ENCODE assay signal across 9 mouse cellular contexts in the genomic region with DNA sequence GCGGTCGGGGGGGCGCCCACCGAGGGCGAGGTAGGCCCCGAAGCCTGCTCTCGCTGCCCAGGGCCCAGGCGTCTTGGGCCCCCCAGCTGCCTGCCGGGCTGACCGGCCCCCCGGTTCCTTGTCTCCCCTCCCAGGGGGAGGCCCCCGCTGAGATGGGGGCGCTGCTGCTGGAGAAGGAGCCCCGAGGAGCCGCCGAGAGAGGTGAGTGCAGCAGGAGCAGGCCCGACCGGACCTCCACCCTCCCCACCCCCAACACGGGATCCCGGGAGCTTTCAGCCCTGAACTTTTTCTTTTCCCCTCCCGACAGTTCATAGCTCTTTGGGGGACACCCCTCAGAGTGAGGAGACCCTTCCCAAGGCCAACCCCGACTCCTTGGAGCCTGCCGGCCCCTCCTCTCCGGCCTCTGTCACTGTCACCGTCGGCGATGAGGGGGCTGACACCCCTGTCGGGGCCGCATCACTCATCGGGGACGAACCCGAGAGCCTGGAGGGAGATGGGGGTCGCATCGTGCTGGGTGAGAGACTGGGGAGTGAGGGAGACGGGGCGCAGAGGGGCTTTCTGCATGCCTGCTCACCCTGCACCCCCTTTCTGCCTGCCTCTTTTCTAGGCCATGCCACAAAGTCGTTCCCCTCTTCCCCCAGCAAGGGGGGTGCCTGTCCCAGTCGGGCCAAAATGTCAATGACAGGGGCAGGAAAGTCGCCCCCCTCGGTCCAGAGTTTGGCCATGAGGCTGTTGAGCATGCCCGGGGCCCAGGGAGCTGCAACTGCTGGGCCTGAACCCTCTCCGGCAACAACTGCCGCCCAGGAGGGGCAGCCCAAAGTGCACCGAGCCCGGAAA. TPM values are rescaled to one million over a fixed set of nuclear protein-coding genes. Genes with fewer than 3 reads are reported as not detected.
A peak's percentile ranks its signal among the peaks of the same experiment; 100 is the strongest.
DNase-seq lines count a peak whose midpoint lies in the region; ATAC-seq lines count a peak whose summit lies in the region.
"Had no signal": no experiment of that assay in that cellular context is flagged by ENCODE, and none has a peak within 500 bp of the region (broad histone marks: within the 10 kb centered on the region; RNA-seq: fewer than 3 reads in every experiment).

No protein-coding gene starts in this region.

- H3K4me3 ChIP-seq in embryonic facial prominence, embryonic 15.5 days (replicated peaks), result peak overlapping the region; percentile 85
- H3K4me3 ChIP-seq in hindbrain, embryonic 11.5 days (ENCODE audit: low read depth, low read length), result peak overlapping the region; percentile 78
- H3K4me3 ChIP-seq in limb, embryonic 12.5 days (replicated peaks), result peak overlapping the region; percentile 99
- peak overlapping the region; percentile 90 for H3K4me3 ChIP-seq in midbrain, embryonic 14.5 days (replicated peaks; ENCODE audit: low read depth, low read length)

- H3K4me2 ChIP-seq in embryonic facial prominence, embryonic 15.5 days (replicated peaks), result peak overlapping the region; percentile 70
- H3K4me2 ChIP-seq in hindbrain, embryonic 11.5 days (replicated peaks; ENCODE audit: low read depth, low read length), result peak overlapping the region; percentile 93
- peak overlapping the region; percentile 91 for H3K4me2 ChIP-seq in limb, embryonic 12.5 days
- peak overlapping the region; percentile 97 for H3K4me2 ChIP-seq in midbrain, embryonic 14.5 days (ENCODE audit: low read length)

- under 1% methylated on average over 37 of the region's 45 CpGs for WGBS in embryonic facial prominence, embryonic 15.5 days
- 1% methylated on average over 42 of the region's 45 CpGs for WGBS in hindbrain, embryonic 11.5 days
- WGBS in limb, embryonic 12.5 days, result 2% methylated on average over 43 of the region's 45 CpGs
- under 1% methylated on average over 44 of the region's 45 CpGs for WGBS in midbrain, embryonic 14.5 days

- no peaks in the 10 kb centered on the region for H3K9me3 ChIP-seq in embryonic facial prominence, embryonic 15.5 days (replicated peaks)
- H3K9me3 ChIP-seq in hindbrain, embryonic 11.5 days (ENCODE audit: control insufficient read depth, low read length), result no peaks in the 10 kb centered on the region
- no peaks in the 10 kb centered on the region for H3K9me3 ChIP-seq in limb, embryonic 12.5 days
- no peaks in the 10 kb centered on the region for H3K9me3 ChIP-seq in midbrain, embryonic 14.5 days (ENCODE audit: control insufficient read depth, low read length)

- H3K9ac ChIP-seq in embryonic facial prominence, embryonic 15.5 days, result peak overlapping the region; percentile 90
- peak overlapping the region; percentile 89 for H3K9ac ChIP-seq in hindbrain, embryonic 11.5 days (ENCODE audit: low read depth, low read length)
- peak overlapping the region; percentile 98 for H3K9ac ChIP-seq in limb, embryonic 12.5 days (replicated peaks)
- H3K9ac ChIP-seq in midbrain, embryonic 14.5 days (replicated peaks; ENCODE audit: low read length), result peak overlapping the region; percentile 96

- no peaks in the 10 kb centered on the region for H3K27me3 ChIP-seq in embryonic facial prominence, embryonic 15.5 days
- no peaks in the 10 kb centered on the region for H3K27me3 ChIP-seq in hindbrain, embryonic 11.5 days (ENCODE audit: control insufficient read depth, insufficient read depth, low read length)
- no peaks in the 10 kb centered on the region for H3K27me3 ChIP-seq in limb, embryonic 12.5 days
- H3K27me3 ChIP-seq in midbrain, embryonic 14.5 days (ENCODE audit: control insufficient read depth, insufficient read depth, low read length), result no peaks in the 10 kb centered on the region

- H3K36me3 ChIP-seq in embryonic facial prominence, embryonic 15.5 days, result peaks cover 33% of the 10 kb centered on the region
- H3K36me3 ChIP-seq in hindbrain, embryonic 11.5 days (ENCODE audit: control insufficient read depth, insufficient read depth, low read length), result peaks cover 9% of the 10 kb centered on the region
- peaks cover 45% of the 10 kb centered on the region for H3K36me3 ChIP-seq in limb, embryonic 12.5 days
- peaks cover 36% of the 10 kb centered on the region for H3K36me3 ChIP-seq in midbrain, embryonic 14.5 days (ENCODE audit: control insufficient read depth, insufficient read depth, low read length)

- H3K27ac ChIP-seq in embryonic facial prominence, embryonic 15.5 days (replicated peaks), result peak overlapping the region; percentile 97
- H3K27ac ChIP-seq in hindbrain, embryonic 11.5 days (ENCODE audit: low read depth, low read length), result peak overlapping the region; percentile 97
- peak overlapping the region; percentile 97 for H3K27ac ChIP-seq in limb, embryonic 12.5 days
- H3K27ac ChIP-seq in midbrain, embryonic 14.5 days (replicated peaks; ENCODE audit: low read depth, low read length), result peak overlapping the region; percentile 98

- H3K4me1 ChIP-seq in embryonic facial prominence, embryonic 15.5 days, result peaks cover 30% of the 10 kb centered on the region
- H3K4me1 ChIP-seq in hindbrain, embryonic 11.5 days (replicated peaks; ENCODE audit: control insufficient read depth, insufficient read depth, low read length), result peaks cover 10% of the 10 kb centered on the region
- peaks cover 40% of the 10 kb centered on the region for H3K4me1 ChIP-seq in limb, embryonic 12.5 days (replicated peaks)
- H3K4me1 ChIP-seq in midbrain, embryonic 14.5 days (ENCODE audit: control insufficient read depth, insufficient read depth, low read length), result peaks cover 32% of the 10 kb centered on the region

- ATAC-seq in embryonic facial prominence, embryonic 15.5 days (ENCODE audit: insufficient number of reproducible peaks, low FRiP score, low TSS enrichment, low read depth), result no peak
- ATAC-seq in hindbrain, embryonic 11.5 days (ENCODE audit: low FRiP score), result peak; percentile 11
- ATAC-seq in limb, embryonic 12.5 days (ENCODE audit: insufficient number of reproducible peaks, insufficient read depth, low FRiP score, low TSS enrichment, low read depth), result no peak
- no peak for ATAC-seq in midbrain, embryonic 14.5 days (ENCODE audit: low FRiP score, low TSS enrichment)

- DNase-seq in kidney, adult 18-20 months, result peak; percentile 73
- DNase-seq in kidney, adult 11 months, result no peak
- peak; percentile 72 for DNase-seq in adrenal gland, postnatal 10 days
- DNase-seq in hindbrain, embryonic 11.5 days (ENCODE audit: low spot score), result peak; percentile 56
- peak; percentile 22 for DNase-seq in midbrain, embryonic 14.5 days
- DNase-seq in testis, postnatal 14 days (ENCODE audit: low spot score), result peak; percentile 67

RNA-seq across cellular contexts. Expression of gene Ehmt2, which starts 1.0 kb away (rescaled TPM):
- 100 to 1,000 TPM; 113 to 137 TPM for total RNA-seq in adrenal gland, postnatal 10 days (2021)
- 86.8 and 92.7 TPM in 2 replicates for polyA plus RNA-seq in embryonic facial prominence, embryonic 15.5 days (2015; fragmentation: Nextera tagmentation; extraction: Ambion mirVana)
- polyA plus RNA-seq in hindbrain, embryonic 11.5 days (2014; fragmentation: Nextera tagmentation; extraction: Ambion mirVana), result 57.4 and 70.1 TPM in 2 replicates
- polyA plus RNA-seq in limb, embryonic 12.5 days (2016; fragmentation: Nextera tagmentation; extraction: Ambion mirVana), result 114 TPM in 2 replicates
- polyA plus RNA-seq in midbrain, embryonic 14.5 days (2014; fragmentation: Nextera tagmentation; extraction: Ambion mirVana), result 91.6 and 97.0 TPM in 2 replicates

RNA-seq across cellular contexts. Expression of gene C2, which starts 1.2 kb away (rescaled TPM):
- total RNA-seq in adrenal gland, postnatal 10 days (2021), result 10 to 100 TPM; 41.1 TPM
- 6.7 and 7.3 TPM in 2 replicates for polyA plus RNA-seq in embryonic facial prominence, embryonic 15.5 days (2015; fragmentation: Nextera tagmentation; extraction: Ambion mirVana)
- 0.64 and 1.2 TPM in 2 replicates for polyA plus RNA-seq in hindbrain, embryonic 11.5 days (2014; fragmentation: Nextera tagmentation; extraction: Ambion mirVana)
- 0.84 and 1.1 TPM in 2 replicates for polyA plus RNA-seq in limb, embryonic 12.5 days (2016; fragmentation: Nextera tagmentation; extraction: Ambion mirVana)
- polyA plus RNA-seq in midbrain, embryonic 14.5 days (2014; fragmentation: Nextera tagmentation; extraction: Ambion mirVana), result 2.1 and 3.6 TPM in 2 replicates

RNA-seq across cellular contexts. Expression of gene Slc44a4, which starts 15.0 kb away (rescaled TPM):
- 1 to 10 TPM in 1 of 2 experiments, under 1 TPM in 1; 1.00 to 1.2 TPM for total RNA-seq in adrenal gland, postnatal 10 days (2021)
- polyA plus RNA-seq in embryonic facial prominence, embryonic 15.5 days (2015; fragmentation: Nextera tagmentation; extraction: Ambion mirVana), result 0.49 and 0.69 TPM in 2 replicates
- 0.12 and 0.29 TPM in 2 replicates for polyA plus RNA-seq in hindbrain, embryonic 11.5 days (2014; fragmentation: Nextera tagmentation; extraction: Ambion mirVana)
- not detected in 2 replicates for polyA plus RNA-seq in limb, embryonic 12.5 days (2016; fragmentation: Nextera tagmentation; extraction: Ambion mirVana)
- not detected in 2 replicates for polyA plus RNA-seq in midbrain, embryonic 14.5 days (2014; fragmentation: Nextera tagmentation; extraction: Ambion mirVana)

RNA-seq across cellular contexts. Expression of gene Gm20547, which starts 17.4 kb away (rescaled TPM):
- total RNA-seq in adrenal gland, postnatal 10 days (2021), result under 1 TPM in 1 of 2 experiments, not detected in 1; 0.21 TPM
- polyA plus RNA-seq in embryonic facial prominence, embryonic 15.5 days (2015; fragmentation: Nextera tagmentation; extraction: Ambion mirVana), result not detected in 2 replicates
- polyA plus RNA-seq in hindbrain, embryonic 11.5 days (2014; fragmentation: Nextera tagmentation; extraction: Ambion mirVana), result not detected in 2 replicates
- polyA plus RNA-seq in limb, embryonic 12.5 days (2016; fragmentation: Nextera tagmentation; extraction: Ambion mirVana), result 0.18 TPM in 1 of 2 replicates, not detected in the other
- not detected in 2 replicates for polyA plus RNA-seq in midbrain, embryonic 14.5 days (2014; fragmentation: Nextera tagmentation; extraction: Ambion mirVana)
- total RNA-seq: left cerebral cortex, postnatal 10 days had no signal

RNA-seq across cellular contexts. Expression of gene Zbtb12, which starts 20.0 kb away (rescaled TPM):
- 10 to 100 TPM; 13.5 to 17.8 TPM for total RNA-seq in adrenal gland, postnatal 10 days (2021)
- polyA plus RNA-seq in embryonic facial prominence, embryonic 15.5 days (2015; fragmentation: Nextera tagmentation; extraction: Ambion mirVana), result 3.2 and 4.2 TPM in 2 replicates
- polyA plus RNA-seq in hindbrain, embryonic 11.5 days (2014; fragmentation: Nextera tagmentation; extraction: Ambion mirVana), result 2.9 and 3.2 TPM in 2 replicates
- polyA plus RNA-seq in limb, embryonic 12.5 days (2016; fragmentation: Nextera tagmentation; extraction: Ambion mirVana), result 9.3 and 10.8 TPM in 2 replicates
- 3.0 and 6.8 TPM in 2 replicates for polyA plus RNA-seq in midbrain, embryonic 14.5 days (2014; fragmentation: Nextera tagmentation; extraction: Ambion mirVana)
